Mouse (Mus musculus): Measurements from ENCODE around the gene Cryzl1.

The Cryzl1 gene

GRCm38 (mm10) chr16:91740184-91740917 lies 11.6 kb upstream of the Cryzl1 start:
- no peak for DNase-seq (ENCODE audit: low read depth)

GRCm38 (mm10) chr16:91738505-91738904 lies 9.7 kb upstream of the Cryzl1 start:
- DNase-seq (ENCODE audit: low read depth), result no peak

- no peak for DNase-seq (ENCODE audit: low read depth)
Measured at GRCm38 (mm10) chr16:91736046-91736816, 7.5 kb upstream of the Cryzl1 start.

GRCm38 (mm10) chr16:91734771-91735170 lies 6.0 kb upstream of the Cryzl1 start:
- no peak for DNase-seq (ENCODE audit: low read depth)

- no peak for DNase-seq (ENCODE audit: low read depth)
Measured at GRCm38 (mm10) chr16:91732816-91733215, 4.0 kb upstream of the Cryzl1 start.

- DNase-seq (ENCODE audit: low read depth), result no peak
Measured at GRCm38 (mm10) chr16:91730446-91730845, 1.7 kb upstream of the Cryzl1 start.

GRCm38 (mm10) chr16:91729821-91730441 lies 1.2 kb upstream of the Cryzl1 start:
- DNase-seq (ENCODE audit: low read depth), result no peak

- peak; percentile 98 for DNase-seq (ENCODE audit: low read depth)
Measured at GRCm38 (mm10) chr16:91729066-91729482, 299 bp upstream of the Cryzl1 start, which contains the start of gene Itsn1. Itsn1 (plus strand) TSS chr16:91729281.

GRCm38 (mm10) chr16:91727433-91727832 lies 1.3 kb downstream of the Cryzl1 start:
- DNase-seq (ENCODE audit: low read depth), result no peak

GRCm38 (mm10) chr16:91724247-91724646 lies 4.5 kb downstream of the Cryzl1 start:
- DNase-seq (ENCODE audit: low read depth), result peak; percentile 49

- DNase-seq (ENCODE audit: low read depth), result no peak
Measured at GRCm38 (mm10) chr16:91717399-91717798, 11.4 kb downstream of the Cryzl1 start.

GRCm38 (mm10) chr16:91716927-91717349 lies 11.8 kb downstream of the Cryzl1 start:
- DNase-seq (ENCODE audit: low read depth), result peak; percentile 93

GRCm38 (mm10) chr16:91710241-91710640 lies 18.5 kb downstream of the Cryzl1 start:
- no peak for DNase-seq (ENCODE audit: low read depth)

GRCm38 (mm10) chr16:91704603-91705340 lies 24.0 kb downstream of the Cryzl1 start:
- no peak for DNase-seq (ENCODE audit: low read depth)

GRCm38 (mm10) chr16:91702771-91703188 lies 26.0 kb downstream of the Cryzl1 start:
- no peak for DNase-seq (ENCODE audit: low read depth)

GRCm38 (mm10) chr16:91701908-91702307 lies 26.9 kb downstream of the Cryzl1 start:
- DNase-seq (ENCODE audit: low read depth), result no peak

- DNase-seq (ENCODE audit: low read depth), result no peak
Measured at GRCm38 (mm10) chr16:91698995-91699394, 29.8 kb downstream of the Cryzl1 start.

- no peak for DNase-seq (ENCODE audit: low read depth)
Measured at GRCm38 (mm10) chr16:91695108-91695755, 33.5 kb downstream of the Cryzl1 start.

- peak; percentile 68 for DNase-seq (ENCODE audit: low read depth)
Measured at GRCm38 (mm10) chr16:91694455-91695084, 34.2 kb downstream of the Cryzl1 start.

- peak; percentile 38 for DNase-seq (ENCODE audit: low read depth)
Measured at GRCm38 (mm10) chr16:91689791-91690190, 39.0 kb downstream of the Cryzl1 start.
